Mouse (Mus musculus): ENCODE measurements around the gene Tbx4.

The Tbx4 gene

GRCm38 (mm10) chr11:85850758-85851157, 35.5 kb upstream of the Tbx4 start:
- DNase-seq (ENCODE audit: low spot score) = no peak

DNA sequence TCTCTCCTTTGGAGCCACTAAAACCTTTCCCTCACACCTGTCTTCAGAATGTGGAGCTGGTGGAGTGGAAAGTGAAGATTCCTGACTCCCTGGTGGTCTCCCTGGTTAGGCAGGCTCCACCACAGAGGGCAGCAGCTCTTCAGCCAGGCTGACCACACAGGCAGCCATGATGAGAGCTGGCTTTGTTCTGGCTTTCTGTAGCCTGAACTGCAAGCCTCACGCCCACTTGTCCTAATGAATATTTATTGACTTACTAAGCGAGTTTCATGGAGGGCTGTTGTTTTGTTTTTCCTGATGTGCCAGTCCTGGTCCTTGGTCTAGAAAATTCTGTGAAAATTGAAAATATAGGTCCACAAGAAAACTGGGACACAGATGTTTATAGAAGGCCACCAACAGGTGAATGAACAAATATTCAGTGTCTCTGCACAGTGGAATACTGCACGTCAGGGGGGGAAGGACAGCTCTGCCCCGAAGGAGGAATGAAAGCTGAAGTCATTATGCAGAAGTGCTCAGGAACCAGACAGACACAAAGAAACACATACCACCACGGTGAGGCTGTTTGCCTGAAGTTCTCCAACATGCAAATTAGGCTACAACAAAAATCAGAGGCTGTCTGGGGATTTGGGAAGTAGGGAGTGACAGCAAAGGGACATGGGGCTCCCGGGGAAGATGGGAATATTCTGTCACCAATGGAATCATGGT, 28.1 kb upstream of the Tbx4 start:
- DNase-seq (ENCODE audit: low spot score) = no peak

DNA sequence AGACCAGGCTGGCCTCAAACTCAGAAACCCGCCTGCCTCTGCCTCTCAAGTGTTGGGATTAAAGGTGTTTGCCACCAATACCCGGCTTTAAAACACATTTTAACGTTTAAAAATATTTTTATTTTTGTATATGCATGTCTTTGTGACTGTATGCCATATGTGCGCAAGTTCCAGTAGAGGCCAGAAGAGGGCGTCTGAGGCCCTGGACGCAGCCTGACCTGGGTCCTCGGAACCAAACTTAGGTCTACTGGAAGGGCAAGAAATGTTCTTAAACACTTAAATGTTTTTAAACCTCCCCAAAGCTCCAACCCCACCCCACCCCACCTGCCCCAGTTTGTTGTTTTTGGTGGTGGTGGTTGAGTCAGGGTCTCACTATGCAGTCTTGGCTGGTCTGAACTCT, 21.9 kb upstream of the Tbx4 start:
- DNase-seq (ENCODE audit: low spot score) = no peak

DNA sequence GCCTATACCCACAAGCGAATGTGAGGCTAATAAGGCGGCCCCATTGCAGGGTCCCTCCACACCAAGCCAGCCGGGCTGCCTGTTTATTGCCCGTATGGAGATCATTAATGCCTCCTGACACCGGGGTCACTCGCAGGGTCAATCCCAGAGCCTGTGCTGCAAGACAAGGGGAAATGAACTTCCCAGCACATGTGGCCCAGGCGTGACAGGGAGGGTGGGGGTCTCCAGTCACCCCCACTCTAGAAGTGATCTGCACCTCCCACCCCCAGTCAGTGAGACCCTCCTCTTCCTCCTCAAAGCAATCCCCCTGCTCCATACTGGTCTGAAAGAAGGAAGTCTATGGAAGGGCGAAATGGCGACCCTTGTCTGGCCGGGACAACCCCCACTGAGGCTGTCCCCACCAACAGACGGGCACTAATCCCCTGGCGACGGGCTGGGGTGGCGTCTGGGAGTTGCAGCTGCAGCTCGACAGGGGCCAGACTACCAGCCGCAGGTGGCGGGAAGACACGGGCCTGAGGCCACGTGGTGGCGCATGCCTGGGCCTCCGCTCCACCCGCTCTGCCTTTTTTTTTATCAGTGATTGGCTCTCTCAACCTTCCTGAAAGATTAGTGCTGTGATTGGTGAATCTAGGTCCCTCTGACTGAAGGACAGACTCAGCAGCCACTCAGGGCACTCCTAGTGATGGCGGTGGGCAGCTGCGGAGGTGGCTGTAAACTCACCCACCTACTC, 10.0 kb upstream of the Tbx4 start:
- no peak for DNase-seq (ENCODE audit: low spot score)

DNA sequence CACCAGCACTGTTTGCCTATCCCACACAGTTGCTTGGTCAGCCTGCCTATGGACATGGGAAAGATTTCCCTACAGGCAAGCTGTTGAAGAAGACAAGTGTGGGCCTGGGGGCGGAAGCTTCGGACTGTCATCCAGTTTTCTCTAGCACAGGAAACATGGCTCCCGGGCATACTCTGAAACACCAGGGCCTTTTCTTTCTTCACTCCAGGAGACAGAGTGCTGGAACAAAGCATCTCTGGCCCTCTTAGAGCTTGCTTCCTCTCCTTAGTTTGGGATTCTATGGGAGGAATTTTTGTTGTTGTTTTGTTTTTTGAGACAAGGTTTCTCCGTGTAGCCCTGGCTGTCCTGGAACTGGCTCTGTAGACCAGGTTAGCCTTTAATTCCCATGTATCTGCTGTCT, 1.7 kb upstream of the Tbx4 start:
- DNase-seq (ENCODE audit: low spot score) = no peak

DNA sequence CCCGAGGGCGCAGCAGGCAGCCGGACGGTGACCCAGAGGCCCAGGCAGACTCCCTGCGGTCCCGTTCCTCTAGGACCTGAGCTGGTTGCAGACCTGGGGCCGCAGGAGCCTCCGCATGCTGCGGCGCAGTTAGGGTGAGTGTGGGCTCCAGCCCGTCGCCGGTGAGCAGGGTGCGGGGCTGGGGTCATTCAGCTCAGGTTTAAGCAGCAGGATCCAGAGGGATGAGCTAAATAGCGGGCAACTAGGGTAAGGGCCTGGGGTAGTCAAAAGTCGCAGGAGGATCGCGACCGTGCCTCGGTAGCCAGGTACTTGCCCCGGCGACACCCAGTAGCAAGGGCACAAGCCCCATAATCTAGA, 185 bp downstream of the Tbx4 start:
- no peak for DNase-seq (ENCODE audit: low spot score)

- DNase-seq (ENCODE audit: low spot score) = no peak
Observed at GRCm38 (mm10) chr11:85887273-85887672, 1.1 kb downstream of the Tbx4 start.

DNA sequence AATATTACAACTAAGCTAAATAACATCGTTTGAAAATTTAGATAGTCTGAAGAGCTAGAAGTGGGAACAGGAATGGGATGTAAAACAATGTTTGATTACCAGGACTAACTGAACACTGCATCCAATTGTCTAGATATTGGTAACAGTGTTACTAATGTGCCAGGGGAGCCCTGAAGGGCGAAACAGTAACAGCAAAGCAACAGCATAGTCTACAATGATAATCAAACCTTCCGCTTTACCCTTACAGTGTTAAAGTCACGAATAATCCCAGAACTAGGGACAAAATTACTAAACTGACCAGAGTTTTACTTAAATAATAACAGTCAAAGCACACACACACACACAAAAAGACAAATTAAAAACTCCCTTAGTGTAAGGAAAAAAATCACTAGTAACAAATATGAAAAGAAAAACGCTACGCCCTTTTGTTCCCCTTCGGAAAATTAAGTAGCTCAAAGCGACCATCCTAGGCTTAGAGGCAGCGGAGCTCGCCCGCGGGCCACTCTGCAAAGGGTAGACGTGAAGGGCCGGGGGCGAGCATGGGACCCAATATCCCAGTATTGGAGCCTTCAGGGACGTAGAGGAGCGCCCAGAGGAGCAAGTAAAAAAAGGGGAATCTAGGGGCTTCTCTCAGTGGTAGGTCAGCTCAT, 1.7 kb downstream of the Tbx4 start:
- no peak for DNase-seq (ENCODE audit: low spot score)

- no peak for DNase-seq (ENCODE audit: low spot score)
Observed at GRCm38 (mm10) chr11:85888451-85888961, 2.3 kb downstream of the Tbx4 start.

DNA sequence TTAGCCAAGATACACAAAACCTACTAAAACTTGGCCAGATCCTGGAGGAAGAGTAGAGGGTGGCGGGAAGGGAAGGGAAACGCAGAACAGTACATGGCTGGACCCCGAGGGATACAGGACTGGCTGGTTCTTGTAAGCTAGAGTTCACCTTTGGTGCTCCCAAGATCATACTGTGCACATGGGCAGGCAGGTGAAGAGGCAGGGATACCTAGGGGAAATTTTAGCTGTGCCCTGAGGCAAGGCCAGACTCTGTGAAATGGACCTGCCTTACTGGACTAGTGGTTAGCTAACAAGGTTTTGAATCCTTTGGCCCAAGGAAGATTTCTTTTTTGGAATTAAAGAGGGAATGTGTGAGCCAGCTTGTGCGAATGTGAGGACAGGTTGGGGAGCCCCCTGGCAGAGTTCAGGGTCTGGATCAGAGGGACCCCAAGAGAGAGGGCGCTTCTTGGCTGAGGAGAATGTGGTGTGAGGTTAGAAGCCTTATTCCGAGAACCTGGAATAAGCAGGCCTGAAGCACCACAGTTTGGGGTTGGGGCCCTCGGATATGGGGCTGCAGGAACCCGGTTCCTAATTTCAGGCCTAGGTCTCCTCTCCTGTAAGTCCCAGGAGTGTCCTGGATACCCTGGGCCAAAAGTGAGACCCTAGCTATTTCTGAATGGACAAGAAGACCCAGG, 3.0 kb downstream of the Tbx4 start:
- DNase-seq (ENCODE audit: low spot score) = no peak

DNA sequence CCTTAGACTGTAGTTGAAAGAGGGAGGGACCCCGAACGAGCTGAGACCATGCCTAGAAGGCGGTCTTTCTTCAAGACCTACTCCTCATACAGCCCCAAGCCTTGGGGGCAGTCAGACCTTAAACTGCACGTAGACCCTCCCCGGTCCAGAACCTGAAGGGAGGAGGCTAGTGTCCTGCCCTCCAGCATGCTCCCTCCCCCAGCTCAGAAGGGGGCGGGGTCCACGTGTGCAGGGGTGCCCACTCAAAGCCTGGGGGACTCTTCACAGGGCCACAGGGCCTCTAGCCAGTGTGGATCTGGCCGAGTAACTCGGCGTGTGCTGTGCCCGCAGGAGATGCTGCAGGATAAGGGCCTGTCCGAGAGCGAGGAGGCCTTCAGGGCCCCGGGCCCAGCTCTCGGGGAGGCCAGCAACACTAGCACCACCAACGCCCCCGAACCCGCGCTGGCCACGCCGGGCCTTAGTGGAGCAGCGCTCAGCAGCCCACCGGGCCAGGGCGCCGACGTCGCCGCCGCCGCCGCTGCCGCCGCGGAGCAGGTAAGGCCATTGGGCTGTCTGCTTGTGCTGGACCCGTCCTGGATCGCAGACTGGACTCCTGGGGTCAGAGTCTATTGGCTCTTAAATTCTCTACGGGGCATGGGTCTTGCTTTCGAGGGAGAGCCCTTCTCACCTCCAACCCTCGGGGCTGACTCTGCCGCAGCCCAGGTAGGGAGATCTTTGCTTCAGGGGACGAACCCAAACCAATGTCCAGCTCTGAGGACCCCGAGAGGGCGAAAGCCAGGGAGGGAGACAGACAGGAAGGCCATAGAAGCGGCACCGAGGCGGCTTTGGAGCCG, 3.7 kb downstream of the Tbx4 start:
- DNase-seq (ENCODE audit: low spot score) = no peak

- no peak for DNase-seq (ENCODE audit: low spot score)
Observed at GRCm38 (mm10) chr11:85890563-85890845, 4.3 kb downstream of the Tbx4 start.

DNA sequence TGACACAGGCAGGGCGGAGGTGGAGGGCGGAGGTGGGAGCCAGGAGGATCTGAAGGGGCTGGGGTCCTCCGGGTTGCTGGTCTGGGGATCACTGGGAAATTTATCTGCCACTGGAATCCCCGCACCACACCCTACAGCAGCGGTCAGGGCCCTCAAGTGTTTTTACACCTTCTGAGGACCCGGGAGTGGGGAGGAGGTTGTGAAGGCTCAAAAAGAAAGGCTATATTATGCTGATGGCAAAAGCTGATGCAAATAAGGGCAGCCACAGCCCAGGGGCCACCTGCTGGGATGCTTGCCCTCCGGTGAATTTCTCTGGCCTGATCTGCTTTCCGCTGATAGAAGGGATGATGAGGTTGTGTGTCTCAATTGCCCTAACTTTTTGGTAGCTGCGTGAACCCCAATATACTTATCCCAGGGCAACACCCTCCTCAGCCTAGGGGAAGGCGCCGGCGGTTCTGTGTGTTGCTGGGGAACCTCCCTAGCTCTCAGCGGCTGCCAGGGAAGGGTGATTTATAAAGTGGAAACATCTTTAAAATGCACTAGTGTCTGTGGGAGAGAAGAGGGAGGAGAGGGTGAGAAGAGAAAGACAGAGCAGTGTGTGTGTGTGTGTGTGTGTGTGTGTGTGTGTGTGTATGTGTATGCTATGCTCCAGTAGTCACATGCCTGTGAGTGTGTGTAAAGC, 4.9 kb downstream of the Tbx4 start:
- no peak for DNase-seq (ENCODE audit: low spot score)

DNA sequence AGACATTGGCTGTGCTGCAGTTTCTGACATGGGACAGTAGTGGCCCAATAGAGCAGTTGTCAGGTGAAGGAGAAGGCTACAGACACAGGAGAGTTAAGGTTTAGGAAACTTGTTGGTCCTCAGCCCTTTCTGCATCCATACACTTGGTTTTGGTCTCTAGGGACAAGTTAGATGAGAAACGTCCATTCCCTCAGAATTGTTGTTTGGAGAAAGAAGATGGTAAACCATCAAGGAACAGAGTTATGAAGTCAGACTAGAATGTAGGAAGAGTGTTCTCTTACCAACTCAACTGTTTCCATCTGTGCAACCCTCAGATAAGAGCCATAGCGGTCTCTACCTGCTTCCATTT, 5.4 kb downstream of the Tbx4 start:
- no peak for DNase-seq (ENCODE audit: low spot score)

GRCm38 (mm10) chr11:85892771-85893170, 6.5 kb downstream of the Tbx4 start:
- DNase-seq (ENCODE audit: low spot score) = no peak

- no peak for DNase-seq (ENCODE audit: low spot score)
Observed at GRCm38 (mm10) chr11:85893400-85894135, 7.3 kb downstream of the Tbx4 start.

GRCm38 (mm10) chr11:85894136-85894530, 7.9 kb downstream of the Tbx4 start:
- DNase-seq (ENCODE audit: low spot score) = no peak

DNA sequence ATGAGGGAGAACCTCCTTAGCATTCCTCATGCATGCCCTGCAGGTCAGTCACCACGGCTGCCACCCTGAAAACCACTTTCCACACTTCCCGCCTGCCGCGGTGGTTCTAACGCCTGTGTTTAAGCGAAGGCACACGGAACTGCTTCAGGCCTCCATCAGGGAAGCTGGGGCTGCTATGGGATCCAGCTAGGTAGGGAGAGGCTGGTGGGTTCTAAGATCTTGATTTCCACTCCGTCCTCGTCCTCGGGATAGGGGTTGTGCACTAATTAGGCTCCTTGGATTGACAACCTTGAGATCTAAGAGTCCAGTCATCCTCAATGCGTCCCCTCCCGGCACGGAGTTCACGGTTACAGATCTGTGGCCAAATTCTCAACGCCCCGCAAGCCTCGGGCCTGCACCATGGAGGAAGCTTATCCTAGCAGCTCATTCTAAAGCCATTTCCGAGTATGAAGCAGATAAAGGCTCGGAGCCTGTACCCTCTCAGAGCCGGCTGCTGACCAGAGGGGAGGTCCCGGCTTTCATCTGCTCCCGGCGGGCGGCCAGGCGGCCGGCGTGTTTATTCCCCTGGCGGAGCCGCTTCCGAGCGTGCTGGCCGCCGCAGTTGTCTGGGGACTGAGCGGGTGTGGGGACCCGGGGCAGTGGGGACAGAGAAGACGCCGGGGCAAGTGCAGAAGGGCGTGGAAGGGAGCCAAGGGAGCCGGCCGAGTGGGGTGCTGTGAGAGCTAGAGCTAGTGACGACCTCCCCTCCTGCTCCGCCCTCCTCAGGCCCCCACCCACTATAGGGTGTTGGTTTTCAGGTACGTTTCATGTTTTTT, 8.7 kb downstream of the Tbx4 start:
- DNase-seq (ENCODE audit: low spot score) = peak; percentile 25

DNA sequence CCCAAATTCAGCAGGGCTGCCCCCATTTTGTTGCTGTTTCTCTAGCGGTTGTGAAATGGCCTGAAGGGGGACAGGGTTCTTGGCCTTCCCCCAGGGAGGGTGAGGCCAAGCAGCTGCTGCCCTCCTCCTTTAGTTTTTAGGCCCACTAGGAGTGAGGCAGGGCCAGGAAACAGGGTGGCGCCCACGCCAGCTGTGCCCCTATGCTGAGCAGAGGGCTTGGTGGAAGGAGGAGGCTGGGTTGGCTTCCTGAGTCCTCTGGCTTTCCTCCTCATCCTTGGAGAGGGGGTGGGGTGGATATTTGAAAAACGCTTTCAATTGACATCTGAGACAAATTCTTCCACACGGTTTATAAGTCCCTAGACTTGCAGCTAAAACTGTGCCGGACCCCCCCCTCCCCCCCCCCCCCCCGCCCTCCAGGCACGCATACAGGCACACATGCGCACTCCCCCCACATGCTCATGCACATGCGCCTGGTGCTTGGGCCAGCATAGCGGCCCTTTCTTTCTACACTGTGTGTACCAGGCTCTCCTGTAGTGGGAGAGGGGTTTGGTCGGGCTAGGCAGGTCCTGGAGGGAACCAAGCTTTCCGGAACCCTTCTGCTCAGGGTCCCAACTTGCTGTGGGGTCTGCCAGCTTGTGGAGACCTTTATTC, 10.2 kb downstream of the Tbx4 start:
- DNase-seq (ENCODE audit: low spot score) = no peak
